Mouse (Mus musculus): Measurements from ENCODE around the gene Abhd17a. TPM values are rescaled to one million over a fixed set of nuclear protein-coding genes. Genes with fewer than 3 reads are reported as not detected.

Gene Abhd17a
- total RNA-seq, 2 experiments from 2014 or later: 103 to 107 TPM

- peak; percentile 100 for DNase-seq
Observed at GRCm38 (mm10) chr10:80577195-80578130, 12.7 kb downstream of the Abhd17a start, which contains the start of gene Klf16. Gene Klf16 (minus strand): TSS chr10:80577321.

GRCm38 (mm10) chr10:80576351-80577194 is 13.6 kb downstream of the Abhd17a start:
- peak; percentile 72 to 85 for DNase-seq

GRCm38 (mm10) chr10:80575925-80576324 is 14.2 kb downstream of the Abhd17a start:
- no peak for DNase-seq

- DNase-seq: no peak
Observed at GRCm38 (mm10) chr10:80574896-80575295, 15.2 kb downstream of the Abhd17a start.

- DNase-seq: no peak
Observed at GRCm38 (mm10) chr10:80573944-80574343, 16.2 kb downstream of the Abhd17a start.

GRCm38 (mm10) chr10:80572477-80572876 is 17.7 kb downstream of the Abhd17a start:
- DNase-seq: no peak

- DNase-seq: no peak
Observed at GRCm38 (mm10) chr10:80570871-80571836, 19.0 kb downstream of the Abhd17a start.

GRCm38 (mm10) chr10:80570419-80570818 is 19.7 kb downstream of the Abhd17a start:
- DNase-seq: no peak

- DNase-seq: peak; percentile 63 to 84
Observed at GRCm38 (mm10) chr10:80569664-80570066, 20.5 kb downstream of the Abhd17a start.

- DNase-seq: no peak
Observed at GRCm38 (mm10) chr10:80568876-80569275, 21.3 kb downstream of the Abhd17a start.

- peak; percentile 86 to 89 for DNase-seq
Observed at GRCm38 (mm10) chr10:80566375-80567092, 23.6 kb downstream of the Abhd17a start.

- peak; percentile 94 to 95 for DNase-seq
Observed at GRCm38 (mm10) chr10:80561116-80561944, 28.8 kb downstream of the Abhd17a start, which contains the start of gene Rexo1. Gene Rexo1 (minus strand): TSS chr10:80561560.

- DNase-seq: no peak
Observed at GRCm38 (mm10) chr10:80560621-80561020, 29.5 kb downstream of the Abhd17a start.

- DNase-seq: no peak
Observed at GRCm38 (mm10) chr10:80559431-80559830, 30.7 kb downstream of the Abhd17a start.

GRCm38 (mm10) chr10:80557346-80557965 is 32.7 kb downstream of the Abhd17a start:
- DNase-seq: peak; percentile 91 to 92

GRCm38 (mm10) chr10:80553997-80554396 is 36.1 kb downstream of the Abhd17a start:
- no peak for DNase-seq

GRCm38 (mm10) chr10:80553575-80553974 is 36.6 kb downstream of the Abhd17a start:
- peak; percentile 48 to 55 for DNase-seq

- no peak for DNase-seq
Observed at GRCm38 (mm10) chr10:80552364-80552763, 37.8 kb downstream of the Abhd17a start.

GRCm38 (mm10) chr10:80549279-80549678 is 40.9 kb downstream of the Abhd17a start:
- peak; percentile 31 to 38 for DNase-seq
